Mouse (Mus musculus) heart, postnatal 14 days (tissue): ENCODE measurements around the gene Ubr3. TPM values are rescaled to one million over a fixed set of nuclear protein-coding genes. Genes with fewer than 3 reads are reported as not detected.
A peak's percentile ranks its signal among the peaks of the same experiment; 100 is the strongest.
"Not testable (repeated sequence)": the region's sequence is repeated elsewhere in the genome, so short reads cannot be mapped to it uniquely, and the experiment has no call there.

Experiments used
- DNase-seq, 2 experiments: peaks; one replicate each; pipeline ENCODE4 v3.0.0; 2021 to 2022
- intact Hi-C: fragments of 180-260 bp; cut with DNase I; formaldehyde crosslinking; loops from one replicate; pipeline ENCODE4 v1.15.1; 2025
- total RNA-seq, 2 experiments: library from RNA; stranded (reverse); gene quantifications; 2 replicates each; pipeline ENCODE4 v1.2.3; 2021

Ubr3 gene
- total RNA-seq, 2 experiments from 2014 or later = 110 to 118 TPM

GRCm38 (mm10) chr2:69897618-69898575, 851 bp downstream of the Ubr3 start:
- intact Hi-C loops = no loop called here
- peak; percentile 52 to 55 for DNase-seq

GRCm38 (mm10) chr2:69903541-69903940, 6.5 kb downstream of the Ubr3 start:
- intact Hi-C loops = no loop called here
- DNase-seq = no peak

- DNase-seq = not testable (repeated sequence)
Measured at GRCm38 (mm10) chr2:69907394-69907793, 10.3 kb downstream of the Ubr3 start.

GRCm38 (mm10) chr2:69912801-69913200, 15.8 kb downstream of the Ubr3 start:
- intact Hi-C loops = no loop called here
- no peak for DNase-seq

More at GRCm38 (mm10) chr2:69907394-69907793, 10.3 kb downstream of the Ubr3 start:
- intact Hi-C loops = not testable (repeated sequence)

- intact Hi-C loops = no loop called here
- DNase-seq = no peak
Measured at GRCm38 (mm10) chr2:69917301-69917700, 20.3 kb downstream of the Ubr3 start.

- DNase-seq = no peak
- intact Hi-C loops = no loop called here
Measured at GRCm38 (mm10) chr2:69924943-69925342, 27.9 kb downstream of the Ubr3 start.

- DNase-seq = no peak
- intact Hi-C loops = no loop called here
Measured at GRCm38 (mm10) chr2:69936331-69936730, 39.3 kb downstream of the Ubr3 start.

- intact Hi-C loops = no loop called here
- DNase-seq = no peak
Measured at GRCm38 (mm10) chr2:69939226-69939625, 42.2 kb downstream of the Ubr3 start.

GRCm38 (mm10) chr2:69939649-69940048, 42.6 kb downstream of the Ubr3 start:
- DNase-seq = no peak
- intact Hi-C loops = no loop called here

- no peak for DNase-seq
- intact Hi-C loops = no loop called here
Measured at GRCm38 (mm10) chr2:69941391-69942030, 44.5 kb downstream of the Ubr3 start.

GRCm38 (mm10) chr2:69952849-69953248, 55.8 kb downstream of the Ubr3 start:
- intact Hi-C loops = loop anchor here (5.0 to 10.0 kb wide), 2 partner anchors 151 to 318 kb away; no protein-coding TSS in a partner anchor
- DNase-seq = no peak

GRCm38 (mm10) chr2:69955635-69956034, 58.6 kb downstream of the Ubr3 start:
- no peak for DNase-seq
- intact Hi-C loops = loop anchor here (10.0 kb wide), 1 partner anchor 321 kb away; no protein-coding TSS in a partner anchor

- no peak for DNase-seq
- intact Hi-C loops = loop anchor here (10.0 kb wide), 1 partner anchor 323 kb away; no protein-coding TSS in a partner anchor
Measured at GRCm38 (mm10) chr2:69957622-69958021, 60.6 kb downstream of the Ubr3 start.

- DNase-seq = no peak
- intact Hi-C loops = no loop called here
Measured at GRCm38 (mm10) chr2:69974896-69975295, 77.8 kb downstream of the Ubr3 start.

GRCm38 (mm10) chr2:69989224-69989623, 92.2 kb downstream of the Ubr3 start:
- intact Hi-C loops = no loop called here

GRCm38 (mm10) chr2:69990647-69991046, 93.6 kb downstream of the Ubr3 start:
- intact Hi-C loops = no loop called here

More at GRCm38 (mm10) chr2:69989224-69989623, 92.2 kb downstream of the Ubr3 start:
- no peak for DNase-seq

GRCm38 (mm10) chr2:69994082-69994736, 97.2 kb downstream of the Ubr3 start:
- intact Hi-C loops, DNase-seq: not testable (repeated sequence)

More at GRCm38 (mm10) chr2:69990647-69991046, 93.6 kb downstream of the Ubr3 start:
- DNase-seq = no peak

GRCm38 (mm10) chr2:69994779-69995178, 97.7 kb downstream of the Ubr3 start:
- intact Hi-C loops = no loop called here
- DNase-seq = no peak

GRCm38 (mm10) chr2:69999097-69999770, 102.2 kb downstream of the Ubr3 start:
- intact Hi-C loops = no loop called here
- no peak for DNase-seq

GRCm38 (mm10) chr2:70000316-70000715, 103.3 kb downstream of the Ubr3 start:
- intact Hi-C loops = no loop called here
- no peak for DNase-seq
